Mouse (Mus musculus) brain, adult 2 months (tissue): Measurements from ENCODE around the gene Card19.

Experiments
- DNase-seq: peaks from one replicate; pipeline ENCODE4 v3.0.0; 2011; ENCODE audit warnings: low read depth, low spot score

Card19 gene

DNA sequence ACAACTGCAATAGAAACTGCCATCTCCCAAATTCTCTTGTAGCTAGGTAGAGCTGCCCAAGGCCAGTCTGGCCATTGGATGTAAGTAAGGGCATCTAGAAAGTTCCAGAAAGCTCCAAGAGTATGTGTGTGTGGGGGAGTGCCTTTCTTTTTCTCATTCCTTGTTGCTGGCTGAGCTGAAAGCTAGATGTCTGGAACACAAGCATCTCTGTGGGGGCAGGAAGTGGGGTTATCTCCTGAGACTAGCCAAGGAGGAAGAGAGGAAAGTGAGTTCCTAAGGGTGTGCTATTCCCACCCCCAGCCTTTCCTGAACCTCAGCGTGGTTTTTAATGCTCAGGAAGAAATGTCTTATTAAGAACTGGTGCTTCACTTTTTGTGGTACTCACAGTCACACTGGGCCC is 44.1 kb downstream of the Card19 start:
- peak; percentile 62 for DNase-seq

DNA sequence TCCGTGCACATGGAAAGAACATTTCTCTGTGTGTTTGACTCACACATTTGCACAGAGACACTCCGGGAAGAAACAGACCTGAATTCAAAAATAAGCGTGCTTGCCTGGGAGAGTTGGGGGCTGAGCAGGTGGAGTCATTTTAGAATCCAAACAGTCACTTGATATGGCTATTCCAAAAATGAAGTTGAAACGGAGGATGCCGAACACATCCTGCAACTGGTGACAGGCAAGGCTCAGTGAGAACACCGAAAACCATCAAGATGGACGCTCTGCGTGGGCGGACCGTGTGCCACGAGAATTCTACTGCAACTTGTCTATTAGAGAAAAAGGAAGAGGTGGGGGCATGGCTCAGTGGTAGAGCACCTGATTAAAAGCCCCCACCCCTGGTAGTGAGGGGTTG is 45.2 kb downstream of the Card19 start:
- DNase-seq, result peak; percentile 67

DNA sequence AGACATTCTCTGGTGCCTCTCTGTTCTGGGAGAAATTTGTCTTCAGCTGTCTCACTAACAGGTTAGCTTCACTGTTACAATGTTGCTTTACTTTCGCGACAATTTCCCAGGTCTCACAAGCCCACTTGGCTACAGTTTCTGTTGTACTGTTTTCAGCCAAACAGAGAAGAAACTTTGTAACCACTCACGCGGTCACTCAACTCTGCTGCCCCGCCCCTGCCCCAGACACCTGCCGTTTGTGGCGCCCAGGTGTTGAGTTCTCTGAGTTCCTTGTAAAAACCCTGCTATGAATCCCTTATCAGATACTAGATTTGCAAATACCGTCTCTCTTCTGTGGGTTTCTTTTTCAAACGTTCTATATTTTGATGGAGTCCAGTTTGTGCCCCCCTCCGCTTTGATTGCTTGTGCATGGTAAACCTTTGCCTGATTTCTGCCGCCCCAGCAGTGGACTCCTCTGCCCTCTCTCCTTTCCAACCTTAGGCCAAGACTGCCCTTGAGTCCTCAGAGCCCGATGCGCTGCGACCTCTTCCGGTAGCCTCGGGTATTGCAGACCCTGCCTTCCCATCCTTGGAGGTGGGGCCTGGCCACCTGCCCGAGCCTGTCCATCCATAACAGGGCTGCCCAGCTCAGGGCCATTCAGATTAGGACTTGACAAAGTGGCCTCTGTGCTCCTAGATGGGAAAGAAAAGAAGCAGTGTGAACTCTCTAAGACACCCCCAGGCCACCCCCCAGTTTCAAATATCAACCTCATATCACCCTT is 46.2 kb downstream of the Card19 start:
- peak; percentile 93 for DNase-seq

DNA sequence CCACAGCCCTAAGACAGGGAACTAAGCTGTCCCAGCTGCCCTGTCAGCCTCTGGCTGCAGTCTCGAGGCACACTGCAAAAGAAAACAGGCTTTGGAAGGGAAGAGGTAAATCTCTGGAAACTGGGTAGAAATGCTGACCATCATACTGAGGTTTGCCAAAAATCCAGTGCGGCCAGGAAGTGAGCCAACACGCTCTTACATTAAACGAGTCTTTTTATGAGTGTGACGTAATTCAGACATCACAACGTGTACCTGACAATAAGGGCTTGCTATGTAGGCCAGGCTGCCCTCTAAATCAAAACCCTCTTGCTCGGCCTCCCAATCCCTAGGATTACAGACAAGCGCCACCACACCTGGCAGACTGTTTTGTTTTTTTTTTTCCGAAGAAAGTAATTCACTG is 48.8 kb downstream of the Card19 start:
- DNase-seq, result no peak

DNA sequence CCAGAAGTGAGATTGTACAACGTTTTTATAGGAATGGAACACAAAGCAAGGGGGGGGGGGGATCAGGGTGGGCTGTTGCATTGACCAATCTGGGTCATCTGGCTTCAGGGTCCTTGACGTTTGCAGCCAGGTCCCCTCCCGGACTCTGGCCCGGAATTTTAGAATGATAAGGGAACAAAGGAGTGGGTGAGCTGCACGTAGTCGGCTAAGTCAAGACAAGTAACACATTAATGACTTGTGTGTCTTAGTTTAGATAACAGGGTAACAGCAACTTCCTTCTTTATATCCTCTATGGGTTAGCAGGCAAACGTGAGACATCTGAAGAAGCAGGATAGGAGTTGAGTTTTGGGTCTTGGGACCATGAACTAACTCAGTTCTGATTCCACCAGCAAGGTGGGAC is 52.2 kb downstream of the Card19 start:
- DNase-seq, result no peak

DNA sequence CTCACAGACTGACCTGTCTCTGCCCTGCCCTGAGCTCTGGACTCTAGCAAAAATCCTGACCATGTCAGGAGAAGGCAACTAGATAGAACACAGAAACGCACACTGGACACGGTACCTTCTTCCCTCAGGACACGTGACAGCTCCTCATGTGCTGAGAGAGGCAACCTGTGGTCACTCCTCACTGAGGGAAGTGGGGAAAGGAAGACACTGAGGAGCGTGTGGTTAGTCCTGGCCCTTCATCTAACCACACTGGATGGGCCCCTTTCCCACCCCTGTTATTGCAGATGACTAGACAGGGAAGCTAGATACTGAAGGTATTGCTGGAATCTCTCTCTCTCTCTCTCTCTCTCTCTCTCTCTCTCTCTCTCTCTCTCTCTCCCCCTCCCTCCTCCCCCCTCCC is 53.1 kb downstream of the Card19 start:
- DNase-seq, result no peak

DNA sequence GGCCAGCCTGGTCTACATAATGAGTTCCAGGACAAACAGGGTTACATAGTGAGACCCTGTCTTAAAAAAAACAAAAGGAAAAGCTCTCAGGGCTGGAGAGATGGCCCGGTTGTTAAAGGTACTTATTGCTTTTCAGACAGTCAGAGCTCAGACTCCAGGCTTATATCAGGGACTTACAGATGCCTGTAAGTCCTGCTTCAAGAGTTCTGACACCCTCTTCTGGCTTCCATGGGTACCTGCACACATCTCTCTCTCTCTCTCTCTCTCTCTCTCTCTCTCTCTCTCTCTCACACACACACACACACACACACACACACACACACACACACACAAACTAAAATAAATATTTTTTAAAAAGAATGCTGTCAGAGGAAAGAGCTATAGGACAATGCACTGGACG is 54.6 kb downstream of the Card19 start:
- peak; percentile 56 for DNase-seq

DNA sequence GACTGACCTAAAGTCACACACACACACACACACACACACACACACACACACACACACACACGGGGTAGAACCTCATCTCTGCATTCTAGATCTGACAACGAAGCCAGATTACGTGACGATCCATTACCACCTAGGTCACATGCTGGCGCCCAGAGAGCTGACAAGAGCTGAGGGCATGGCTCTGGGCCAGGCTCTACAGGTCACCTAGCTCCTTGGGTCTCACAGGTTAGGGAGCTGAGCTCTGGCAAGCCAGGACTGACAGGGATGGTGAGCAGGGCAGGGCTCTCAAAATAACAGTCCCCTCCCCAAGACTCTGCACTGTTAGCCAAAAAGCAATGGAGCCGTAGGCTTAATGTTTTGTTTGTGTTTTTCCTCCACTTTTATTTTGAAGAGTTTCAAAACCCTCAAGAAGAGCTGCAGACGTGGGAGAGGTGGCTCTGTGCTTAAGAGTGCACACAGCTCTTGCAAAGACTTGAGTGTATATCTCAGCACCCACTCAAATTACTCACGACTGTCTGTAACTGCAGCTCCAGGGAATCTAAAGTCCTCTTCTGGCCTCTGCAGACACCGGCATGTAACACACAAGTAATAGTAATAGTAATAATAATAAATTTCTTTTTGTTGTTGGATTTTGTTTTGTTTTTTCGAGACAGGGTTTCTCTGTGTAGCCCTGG is 57.7 kb downstream of the Card19 start:
- DNase-seq, result peak; percentile 70

DNA sequence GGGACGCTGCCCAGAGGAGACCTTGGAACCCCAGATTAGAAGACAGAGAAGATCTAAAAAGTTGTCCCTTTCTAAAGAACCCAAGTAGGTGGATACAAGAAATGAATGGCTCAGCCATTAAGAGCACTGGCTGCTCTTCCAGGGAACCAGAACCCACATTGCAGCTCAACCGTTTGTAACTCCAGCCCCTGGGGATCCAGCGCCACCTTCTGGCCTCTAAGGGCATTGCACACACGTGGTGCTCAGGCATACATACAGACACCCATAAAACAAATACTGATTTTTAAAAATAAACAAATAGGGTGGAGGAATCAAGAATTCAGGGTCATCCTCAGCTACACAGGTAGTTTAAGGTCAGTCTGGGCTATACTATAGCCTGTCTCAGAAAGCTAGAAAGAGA is 59.2 kb downstream of the Card19 start:
- DNase-seq, result no peak

DNA sequence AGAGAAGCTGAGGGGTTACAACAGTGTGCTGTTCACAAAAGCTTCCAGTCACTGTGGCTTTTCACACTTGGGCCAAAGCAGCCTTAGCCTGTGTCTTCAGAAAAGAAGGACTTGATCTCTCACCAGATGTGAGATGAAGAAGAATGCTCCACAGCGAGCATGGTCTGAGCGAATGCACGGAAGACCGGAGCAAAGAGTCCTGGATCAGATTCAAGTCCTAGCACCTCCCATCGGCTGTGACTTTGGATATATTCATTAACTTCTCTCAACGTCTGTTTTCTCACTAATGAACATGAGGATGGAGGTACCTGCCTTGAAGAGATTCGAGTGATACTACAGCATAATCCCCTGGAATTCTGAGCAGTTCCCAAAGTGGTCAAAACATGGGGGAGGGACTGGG is 61.2 kb downstream of the Card19 start:
- no peak for DNase-seq

DNA sequence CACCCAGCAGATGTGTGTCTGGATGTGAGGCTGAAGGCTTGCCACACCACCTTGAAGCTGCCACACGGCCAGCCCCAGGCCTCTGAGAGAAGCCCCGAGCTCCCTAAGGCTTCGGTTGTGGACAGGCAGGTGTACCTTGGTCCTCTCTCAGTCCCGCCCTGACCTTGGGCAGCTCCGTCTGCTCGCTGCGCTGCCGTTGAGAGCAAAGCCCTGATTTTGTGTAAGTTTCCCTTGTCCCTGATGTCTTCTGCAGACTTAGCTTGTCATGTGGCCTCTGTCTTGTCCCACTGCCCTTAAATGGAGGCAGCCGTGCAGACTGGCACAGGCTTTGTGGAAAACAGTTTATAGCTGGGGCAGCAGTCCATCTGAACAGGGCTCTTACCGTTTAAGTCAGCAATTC is 61.8 kb downstream of the Card19 start:
- no peak for DNase-seq
